In the genomic region with DNA sequence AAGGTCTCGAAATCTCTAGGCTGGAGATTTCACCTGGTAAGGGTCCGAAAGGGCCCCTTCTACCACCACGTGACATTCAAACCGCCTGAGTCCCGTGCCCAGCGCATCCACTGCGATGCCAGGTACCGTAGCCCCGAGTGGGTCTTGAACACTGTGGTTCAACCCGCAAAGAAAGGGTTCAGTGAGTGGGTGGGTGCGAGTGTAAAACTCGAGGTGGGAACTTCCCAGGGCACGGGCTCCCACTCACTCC, we compare ENCODE assay signal across 8 mouse cellular contexts. TPM values are rescaled to one million over a fixed set of nuclear protein-coding genes. Genes with fewer than 3 reads are reported as not detected.
DNase-seq lines count a peak whose midpoint lies in the region; ATAC-seq and TF ChIP-seq lines count a peak whose summit lies in the region.

No protein-coding gene starts in this region.

- peak overlapping the region; percentile 62 for H3K4me3 ChIP-seq in heart, embryonic 10.5 days
- H3K4me3 ChIP-seq in forebrain, postnatal 0 days (ENCODE audit: low read depth, low read length): peak overlapping the region; percentile 29
- peak overlapping the region; percentile 15; the same call in 1 of the 2 replicates for H3K4me3 ChIP-seq in macrophage (ENCODE audit: inconsistent target)

- intact Hi-C loops in heart, postnatal 14 days (cut with DNase I): no loop called here

- peaks cover 13% of the 10 kb centered on the region for H3K4me1 ChIP-seq in heart, embryonic 10.5 days
- 0 out of 2 replicates have a peak, but pooled peaks cover 14% of the 10 kb centered on the region for H3K4me1 ChIP-seq in forebrain, postnatal 0 days (ENCODE audit: insufficient read depth)

- no peaks in the 10 kb centered on the region for H3K36me3 ChIP-seq in heart, embryonic 10.5 days
- H3K36me3 ChIP-seq in forebrain, postnatal 0 days (ENCODE audit: insufficient read depth): no peaks in the 10 kb centered on the region
- no peaks in the 10 kb centered on the region for H3K36me3 ChIP-seq in macrophage (ENCODE audit: inconsistent target)

- H3K9ac ChIP-seq in forebrain, postnatal 0 days: peak overlapping the region; percentile 18; the same call in 1 of the 2 replicates

- peak overlapping the region; percentile 59 for H3K4me2 ChIP-seq in forebrain, postnatal 0 days (ENCODE audit: low read depth)

- TF ChIP-seq CTCF in forebrain, postnatal 0 days (IDR thresholded peaks at IDR 0.05; ENCODE audit: low read depth): no peak

- no peaks in the 10 kb centered on the region for H3K79me2 ChIP-seq in macrophage (ENCODE audit: inconsistent target)

- no peak for DNase-seq in heart, embryonic 10.5 days (ENCODE audit: low spot score)
- DNase-seq in heart, postnatal 14 days: no peak
- DNase-seq in forebrain, postnatal 0 days: no peak
- no peak for DNase-seq in urinary bladder, postnatal 4 days (ENCODE audit: low spot score in 2 of 2)
- DNase-seq in embryo, embryonic 10.5 days (ENCODE audit: low spot score): no peak
- DNase-seq in cerebellum, adult 11 months: no peak

- ATAC-seq in CD4-positive, CD25-positive, alpha-beta regulatory T cell, adult 4 months: peak; percentile 22
- peak; percentile 36 for ATAC-seq in forebrain, postnatal 0 days

- H3K27me3 ChIP-seq in heart, embryonic 10.5 days (ENCODE audit: insufficient read depth, poor library complexity, severe bottlenecking): peaks cover 55% of the 10 kb centered on the region
- peaks cover 29% of the 10 kb centered on the region for H3K27me3 ChIP-seq in forebrain, postnatal 0 days (ENCODE audit: insufficient read depth, low read length)

- under 1% methylated on average over 13 of the region's 13 CpGs for WGBS in heart, embryonic 10.5 days
- WGBS in forebrain, postnatal 0 days: 4% methylated on average over 13 of the region's 13 CpGs
- 1% methylated on average over 13 of the region's 13 CpGs for WGBS in macrophage (ENCODE audit: missing documents)

- H3K27ac ChIP-seq in heart, embryonic 10.5 days: peak overlapping the region; percentile 69
- H3K27ac ChIP-seq in forebrain, postnatal 0 days (ENCODE audit: low read depth, low read length): no peak overlapping the region
- H3K27ac ChIP-seq in macrophage: no peak overlapping the region

- H3K9me3 ChIP-seq in heart, embryonic 10.5 days: no peaks in the 10 kb centered on the region
- no peaks in the 10 kb centered on the region for H3K9me3 ChIP-seq in forebrain, postnatal 0 days (ENCODE audit: low read length)

RNA-seq across cellular contexts. Expression of gene F2rl1, which starts 0.7 kb away (rescaled TPM):
- 0.23 TPM in 1 of 2 replicates, not detected in the other for polyA plus RNA-seq in heart, embryonic 10.5 days (2016; fragmentation: Nextera tagmentation; extraction: Ambion mirVana)
- under 1 TPM; 0.55 to 0.78 TPM for total RNA-seq in heart, postnatal 14 days (2021)
- polyA plus RNA-seq in CD4-positive, CD25-positive, alpha-beta regulatory T cell, adult 4 months (2017; shearing (Covaris generic)): 10 to 100 TPM; 11.2 to 25.9 TPM
- 0.19 and 0.23 TPM in 2 replicates for total RNA-seq in forebrain, postnatal 0 days (2014; rRNA removed)
- polyA plus RNA-seq in forebrain, postnatal 0 days (2015; fragmentation: Nextera tagmentation; extraction: Ambion mirVana): 0.05 and 0.13 TPM in 2 replicates
- total RNA-seq in macrophage (2018; cell fraction: chromatin; rRNA removed): not detected
- under 1 TPM in 1 of 26 experiments, not detected in 25; 0.05 TPM for total RNA-seq in macrophage (2018; cell fraction: cytosol; rRNA removed)
- total RNA-seq in macrophage (2018; cell fraction: nucleus; rRNA removed): under 1 TPM in 1 of 26 experiments, not detected in 25; 0.12 TPM
- not detected in 3 replicates for polyA plus RNA-seq in macrophage (2018)

RNA-seq across cellular contexts. Expression of gene S100z, which starts 45.8 kb away (rescaled TPM):
- polyA plus RNA-seq in heart, embryonic 10.5 days (2016; fragmentation: Nextera tagmentation; extraction: Ambion mirVana): not detected in 2 replicates
- not detected for total RNA-seq in heart, postnatal 14 days (2021)
- polyA plus RNA-seq in CD4-positive, CD25-positive, alpha-beta regulatory T cell, adult 4 months (2017; shearing (Covaris generic)): not detected
- total RNA-seq in forebrain, postnatal 0 days (2014; rRNA removed): not detected in 2 replicates
- polyA plus RNA-seq in forebrain, postnatal 0 days (2015; fragmentation: Nextera tagmentation; extraction: Ambion mirVana): not detected in 2 replicates
- total RNA-seq in macrophage (2018; cell fraction: chromatin; rRNA removed): not detected
- not detected for total RNA-seq in macrophage (2018; cell fraction: cytosol; rRNA removed)
- not detected for total RNA-seq in macrophage (2018; cell fraction: nucleus; rRNA removed)
- not detected in 3 replicates for polyA plus RNA-seq in macrophage (2018)
